Mouse (Mus musculus): Measurements from ENCODE around the gene Cntn2.
"Not testable (repeated sequence)": the region's sequence is repeated elsewhere in the genome, so short reads cannot be mapped to it uniquely, and the experiment has no call there.

Gene Cntn2

DNA sequence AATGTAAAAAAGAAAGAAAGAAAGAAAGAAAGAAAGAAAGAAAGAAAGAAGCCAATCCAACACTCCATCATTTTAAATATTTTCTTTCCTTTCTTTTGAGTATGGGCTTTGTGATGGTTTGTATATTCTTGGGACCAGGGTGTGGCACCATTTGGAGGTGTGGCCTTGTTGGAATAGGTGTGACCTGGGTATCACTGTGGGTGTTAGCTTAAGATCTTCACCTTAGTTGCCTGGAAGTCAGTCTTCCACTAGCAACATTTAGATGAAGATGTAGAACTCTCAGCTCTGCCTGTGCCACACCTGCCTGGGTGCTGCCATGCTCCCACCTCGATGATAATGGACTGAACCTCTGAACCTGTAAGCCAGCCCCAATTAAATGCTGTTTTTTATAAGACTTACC is 73.0 kb downstream of the Cntn2 start:
- in situ Hi-C loops (cut with MboI; ENCODE audit: unreplicated experiment in 2 of 2), result not testable (repeated sequence)

DNA sequence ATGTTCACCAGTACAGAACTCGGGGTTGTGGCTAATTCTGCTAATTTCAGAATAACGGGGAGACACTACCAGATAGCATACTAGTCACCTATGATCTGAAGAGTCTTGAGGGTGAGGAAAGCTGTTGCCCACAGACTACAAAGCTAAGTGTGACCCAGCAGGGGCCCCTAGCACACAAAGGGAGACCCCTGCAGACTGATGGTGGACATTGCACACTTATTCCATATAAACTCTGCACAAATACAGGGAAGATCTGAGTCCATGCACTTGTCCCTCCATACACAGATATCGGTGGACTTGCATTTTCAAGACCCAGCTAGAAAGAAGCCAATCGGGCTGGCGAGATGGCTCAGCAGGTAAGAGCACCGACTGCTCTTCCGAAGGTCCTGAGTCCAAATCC is 73.5 kb downstream of the Cntn2 start:
- in situ Hi-C loops (cut with MboI; ENCODE audit: unreplicated experiment in 2 of 2), result no loop called here

DNA sequence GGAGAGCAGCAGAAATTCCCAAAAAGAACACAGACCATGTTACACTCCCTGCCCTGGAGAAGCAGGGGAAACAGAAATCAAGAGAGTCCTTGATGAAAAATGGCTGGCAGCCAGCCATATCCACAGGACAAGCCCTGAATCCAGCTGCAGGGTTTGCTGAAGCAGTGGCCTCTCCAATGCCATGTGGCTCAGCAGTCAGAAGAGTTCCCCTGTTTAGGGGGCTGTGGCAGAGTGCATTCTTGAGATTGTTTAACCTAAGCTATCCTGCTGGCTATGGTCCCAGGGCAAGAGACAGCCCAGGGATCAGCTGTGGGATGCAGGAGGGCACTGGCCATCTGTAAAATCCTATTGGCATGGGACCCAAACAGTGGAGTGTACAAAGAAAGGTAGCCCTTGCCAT is 74.1 kb downstream of the Cntn2 start:
- in situ Hi-C loops (cut with MboI; ENCODE audit: unreplicated experiment in 2 of 2), result no loop called here

DNA sequence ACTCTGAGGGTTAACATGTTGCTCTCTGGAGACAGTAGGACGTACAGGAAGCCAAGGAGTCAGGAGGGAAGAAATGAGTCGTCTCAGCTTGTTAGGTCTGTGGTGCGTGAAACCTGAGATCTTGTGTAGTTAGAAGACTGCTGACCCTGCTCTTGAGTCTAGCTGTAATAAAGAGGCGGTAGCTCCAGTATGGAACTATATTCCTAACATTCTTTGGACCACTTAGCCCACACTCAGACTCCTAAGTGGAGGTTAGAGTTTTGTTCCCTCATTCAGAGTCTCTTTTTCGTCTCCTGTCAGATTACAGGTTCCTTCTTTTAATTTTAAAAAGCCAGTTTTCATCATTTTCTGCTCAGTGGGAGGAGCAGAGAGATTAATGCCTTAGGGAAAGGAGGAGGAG is 78.4 kb downstream of the Cntn2 start:
- in situ Hi-C loops (cut with MboI; ENCODE audit: unreplicated experiment in 2 of 2), result no loop called here
